Mouse (Mus musculus) thymus, postnatal 4 days (tissue): ENCODE results near the gene Vps72.
"Not testable (repeated sequence)": the region's sequence is repeated elsewhere in the genome, so short reads cannot be mapped to it uniquely, and the experiment has no call there.

Experiments
- DNase-seq: peaks from one replicate; pipeline ENCODE4 v3.0.0; 2021

Vps72 gene

DNA sequence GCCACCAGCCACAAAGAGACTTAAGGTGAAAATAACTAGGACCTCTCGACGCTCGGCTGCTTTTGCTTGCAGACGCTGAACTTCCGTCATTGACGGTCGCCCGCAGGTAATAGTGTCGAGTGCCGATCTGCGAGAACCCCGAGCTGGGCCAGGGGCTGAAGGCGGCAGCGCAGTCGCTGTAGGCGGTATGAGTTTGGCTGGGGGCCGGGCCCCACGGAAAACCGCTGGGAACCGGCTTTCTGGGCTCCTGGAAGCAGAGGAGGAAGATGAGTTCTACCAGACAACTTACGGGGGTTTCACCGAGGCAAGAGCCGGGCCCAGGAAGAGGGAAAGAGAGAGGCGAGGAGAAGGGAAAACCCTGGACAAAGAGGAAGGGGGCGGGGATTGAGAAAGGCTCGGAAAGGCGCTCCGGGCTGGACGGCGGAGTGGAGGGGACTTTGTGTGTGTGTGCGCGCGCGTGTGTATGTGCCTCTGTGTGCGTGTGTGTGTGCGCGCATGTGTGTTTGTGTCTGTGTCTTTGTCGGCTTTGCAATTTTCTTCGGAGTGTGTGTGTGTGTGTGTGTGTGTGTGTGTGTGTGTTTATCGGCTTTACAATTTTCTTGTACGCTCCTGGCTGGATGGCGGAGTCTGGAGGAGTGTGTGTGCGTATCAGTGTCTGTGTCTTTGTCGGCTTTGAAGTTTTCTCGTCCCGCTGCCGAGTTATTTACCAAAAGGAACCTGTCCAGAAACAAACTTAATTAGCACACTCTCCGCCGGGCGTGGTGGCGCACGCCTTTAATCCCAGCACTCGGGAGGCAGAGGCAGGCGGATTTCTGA, at the start of gene Vps72:
Gene Vps72 (plus strand): TSS at position 112 of the 816 bp plus-strand sequence.
- peak; percentile 89 for DNase-seq

DNA sequence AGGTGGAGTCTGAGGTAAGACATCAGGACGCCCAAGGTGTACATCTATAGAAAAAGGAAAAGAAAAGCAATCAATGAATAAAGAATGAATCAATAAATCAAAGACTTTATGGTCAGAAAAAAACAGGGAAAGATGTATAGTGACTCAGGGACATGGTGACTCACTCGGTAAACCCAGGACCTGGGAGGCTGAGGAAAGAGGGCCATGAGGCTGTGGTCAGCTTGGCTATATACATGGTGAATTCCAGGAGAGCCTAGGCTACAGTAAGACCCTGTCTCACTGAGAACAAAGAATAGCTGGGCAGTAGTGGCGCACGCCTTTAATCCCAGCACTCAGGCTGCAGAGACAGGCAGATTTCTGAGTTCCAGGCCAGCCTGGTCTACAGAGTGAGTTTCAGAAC, 47.1 kb upstream of the Vps72 start:
- DNase-seq: no peak

DNA sequence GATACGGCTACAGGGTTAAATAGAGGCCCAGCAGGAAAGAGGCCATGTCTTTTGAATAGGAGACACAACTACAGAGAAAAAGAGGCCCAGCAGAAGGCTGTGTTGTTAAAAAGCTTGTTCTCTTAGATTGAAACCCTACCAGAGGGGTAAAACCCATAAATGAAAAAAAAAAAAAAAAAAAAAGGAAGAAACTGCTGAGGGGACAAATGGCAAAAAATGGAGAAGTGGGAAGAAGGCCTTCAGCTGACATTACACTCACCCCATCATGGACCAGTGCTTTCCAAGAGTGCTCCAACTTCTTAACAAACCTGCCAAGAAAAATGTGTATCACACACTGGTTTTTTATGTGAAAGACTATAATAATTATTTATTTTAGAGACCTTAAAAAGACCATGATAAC, 45.3 kb upstream of the Vps72 start:
- no peak for DNase-seq

DNA sequence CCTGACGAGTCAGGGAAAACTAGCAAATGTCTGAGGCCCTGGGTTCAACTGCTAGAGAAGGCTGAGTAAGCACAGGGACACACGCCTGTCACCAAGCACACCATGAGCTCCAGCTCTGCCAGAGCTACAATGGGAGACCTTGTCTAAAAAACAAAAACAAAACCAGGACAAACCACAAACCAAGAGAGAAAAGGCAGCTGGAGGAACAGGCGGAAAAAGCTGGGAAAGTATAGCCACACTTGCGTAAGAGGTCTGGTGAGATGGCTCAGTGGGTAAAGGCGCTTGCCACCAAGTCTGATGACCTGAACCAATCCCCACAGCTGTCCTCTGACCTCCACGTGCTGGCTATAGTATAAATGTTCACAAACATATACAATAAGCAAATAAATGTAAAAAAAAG, 44.7 kb upstream of the Vps72 start:
- DNase-seq: no peak

DNA sequence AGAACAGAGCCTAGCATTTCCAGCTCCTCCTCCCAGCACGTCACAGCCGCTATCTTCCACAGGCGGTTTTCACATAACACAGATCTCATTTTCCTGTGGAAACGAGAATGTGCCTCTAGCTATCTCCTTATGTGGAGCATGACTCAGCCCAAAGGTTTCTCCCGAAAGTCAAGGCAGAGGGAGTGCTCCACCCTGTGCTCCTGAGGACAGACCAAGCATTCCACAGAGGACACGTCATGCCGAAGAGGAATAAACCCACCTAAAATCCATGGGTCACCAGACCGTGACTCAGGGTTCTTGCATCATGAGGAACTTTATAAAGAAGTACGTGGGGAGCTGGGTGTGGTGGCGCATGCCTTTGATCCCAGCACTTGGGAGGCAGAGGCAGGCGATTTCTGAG, 44.3 kb upstream of the Vps72 start:
- no peak for DNase-seq

DNA sequence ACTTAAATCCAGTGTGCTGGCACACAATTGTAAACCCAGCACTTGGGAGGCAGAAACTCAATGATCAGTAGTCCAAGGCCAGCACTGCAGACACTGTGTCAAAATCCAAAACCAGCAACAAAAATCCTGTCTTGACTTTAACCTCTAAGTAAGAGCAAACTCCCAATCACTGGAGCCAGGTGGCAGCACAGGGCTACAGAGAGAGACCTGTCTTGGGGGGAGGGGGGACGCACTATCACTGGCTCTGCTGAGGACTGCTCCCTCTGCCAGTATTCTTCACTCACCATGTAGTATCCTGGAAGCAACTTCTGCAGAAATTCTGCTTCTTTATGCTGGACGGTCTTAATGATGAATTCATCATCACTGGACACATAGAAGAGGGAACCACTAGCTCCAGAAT, 39.2 kb upstream of the Vps72 start:
- DNase-seq: peak; percentile 45

DNA sequence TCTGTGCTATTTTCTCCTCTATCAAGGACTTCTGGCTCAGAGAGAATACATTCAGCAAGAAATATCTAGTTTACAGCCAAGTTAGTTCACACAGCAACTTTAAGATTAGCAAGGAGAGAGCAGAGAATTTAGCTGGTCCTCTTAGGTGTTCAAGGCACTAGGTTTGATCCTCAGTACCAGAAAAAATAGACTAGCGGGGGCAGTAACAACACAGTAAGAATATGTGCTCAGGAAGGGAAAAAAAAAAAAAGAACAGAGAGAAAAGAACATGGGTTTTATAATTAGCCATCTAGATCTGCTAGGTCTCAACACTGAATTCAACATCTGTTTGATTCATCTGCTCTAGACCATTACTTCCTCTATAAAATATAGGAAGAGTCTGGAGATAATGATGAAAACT, 22.8 kb upstream of the Vps72 start:
- no peak for DNase-seq

DNA sequence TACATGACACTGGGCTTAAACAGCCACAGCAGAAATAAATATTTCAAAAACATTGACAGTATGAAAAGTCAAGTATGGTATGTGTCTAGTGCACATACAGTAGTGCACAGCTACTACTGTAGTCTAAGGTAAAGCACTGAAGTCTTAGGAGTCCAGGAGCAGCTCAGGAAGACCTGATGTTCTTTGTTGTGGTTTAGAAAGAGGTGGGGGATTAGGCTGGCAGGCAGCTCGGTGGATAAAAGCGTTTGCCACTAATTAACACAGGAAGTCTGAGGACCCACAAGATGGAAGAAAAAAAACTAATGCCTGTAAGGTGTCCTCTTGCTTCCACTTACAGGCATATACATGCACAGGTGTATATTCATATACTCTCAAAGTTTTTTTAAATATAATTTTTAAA, 10.0 kb upstream of the Vps72 start:
- no peak for DNase-seq

DNA sequence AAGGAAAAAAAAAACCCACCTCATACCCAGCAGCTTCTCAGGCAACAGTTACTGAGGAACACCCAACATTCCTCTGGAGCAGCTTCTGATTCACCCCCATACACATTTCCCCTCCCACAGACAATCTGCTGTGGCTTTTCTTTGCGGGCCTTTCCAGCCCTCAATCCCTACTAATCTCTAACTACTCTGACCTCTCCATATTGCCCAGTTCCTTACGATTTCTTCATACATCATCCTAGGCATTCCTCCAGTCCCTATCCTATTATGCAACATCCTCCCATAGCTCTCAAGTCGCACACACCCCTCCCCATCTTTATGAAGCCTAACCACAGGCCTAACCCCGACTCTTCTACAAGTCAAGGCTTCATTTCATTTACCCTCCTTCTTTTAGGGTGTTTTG, 5.7 kb upstream of the Vps72 start:
- DNase-seq: no peak

DNA sequence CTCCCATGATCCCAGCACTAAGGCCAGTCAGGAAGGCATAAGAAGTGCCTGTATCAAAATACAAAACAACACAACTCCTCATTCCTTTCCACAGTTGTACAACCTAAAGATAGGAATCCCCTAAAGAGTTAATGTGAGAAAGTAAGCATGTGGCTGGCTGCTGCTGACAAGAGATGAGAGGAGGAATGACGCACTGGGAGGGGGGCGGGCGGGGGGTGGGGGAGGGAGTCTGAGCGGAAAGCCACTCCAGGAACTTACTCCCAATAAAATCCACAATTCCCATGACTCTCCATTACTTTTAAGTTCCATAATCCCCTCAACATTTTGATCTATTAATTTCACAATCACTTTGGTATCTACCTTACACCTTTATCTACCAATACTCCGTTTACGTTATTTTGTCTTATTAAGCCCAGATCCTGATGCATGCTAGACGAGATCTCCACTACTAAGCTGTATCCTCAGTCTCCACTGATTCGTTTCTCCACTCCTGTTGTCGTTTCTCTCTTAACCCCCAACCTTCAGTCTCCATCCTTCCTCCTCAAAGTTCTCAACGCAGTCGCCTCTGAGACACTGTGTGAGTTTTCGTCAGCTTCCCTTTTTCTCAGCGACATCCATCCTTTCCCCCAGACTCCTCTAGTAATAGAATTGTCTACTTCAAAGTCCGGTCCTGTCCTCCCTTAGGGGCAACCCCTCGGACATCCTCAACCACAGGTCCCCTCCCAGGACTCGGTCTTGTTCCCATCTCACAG, 5.1 kb upstream of the Vps72 start:
- DNase-seq: no peak

DNA sequence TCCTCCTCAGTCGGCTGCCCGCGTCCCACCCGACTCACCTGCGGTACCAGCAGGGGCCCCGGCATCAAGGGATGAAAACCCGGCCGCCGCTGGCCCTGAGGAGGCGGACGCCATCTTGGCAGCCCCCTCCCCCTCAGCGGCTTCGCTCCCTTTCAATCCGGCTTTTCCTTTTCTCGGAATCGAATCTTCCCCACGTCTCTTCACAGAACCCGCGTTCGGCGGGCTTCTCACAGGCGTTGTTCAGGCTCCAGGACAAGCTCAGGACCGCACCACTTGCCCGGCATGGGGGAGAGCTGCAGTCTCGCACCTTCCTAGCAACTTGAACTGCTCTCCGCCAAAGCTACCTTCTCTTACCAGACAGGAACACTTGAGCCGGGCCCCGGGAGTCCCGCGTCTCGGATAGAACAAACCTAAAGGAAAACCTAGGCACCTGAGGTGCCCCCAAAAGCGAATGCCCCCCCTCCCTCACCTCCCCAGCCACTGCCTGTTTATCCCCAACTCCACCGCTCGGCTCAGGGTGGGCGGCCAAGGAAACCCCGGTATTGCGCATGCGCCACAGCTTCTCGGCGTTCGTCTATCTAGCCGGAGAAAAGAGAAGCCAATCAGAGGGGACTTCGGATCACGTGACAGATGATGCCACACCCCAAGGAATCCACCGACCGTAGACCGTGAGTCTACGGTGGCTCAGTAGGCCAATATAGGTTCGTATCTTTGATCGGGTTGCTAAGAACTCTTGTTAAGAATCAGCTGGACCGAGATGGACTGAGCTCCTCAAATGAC, 4.3 kb upstream of the Vps72 start, which contains the start of gene Pip5k1a:
Gene Pip5k1a (minus strand): TSS at position 593 of the 780 bp plus-strand sequence.
- peak; percentile 98 for DNase-seq

DNA sequence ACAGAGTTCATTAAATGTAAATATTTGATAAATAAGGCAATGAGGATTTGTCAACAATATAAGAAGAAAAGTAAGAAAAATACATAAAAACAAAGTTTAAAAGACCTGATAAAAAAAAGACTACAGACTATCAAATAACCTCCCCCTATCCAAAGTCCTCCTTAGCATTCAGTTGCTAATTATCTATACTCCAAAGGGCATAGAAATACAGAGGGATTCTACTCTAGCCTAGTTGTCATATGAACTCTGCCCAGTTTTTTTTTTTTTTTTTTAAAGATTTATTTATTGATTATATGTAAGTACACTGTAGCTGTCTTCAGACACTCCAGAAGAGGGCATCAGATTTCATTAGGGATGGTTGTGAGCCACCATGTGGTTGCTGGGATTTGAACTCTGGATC, 3.5 kb upstream of the Vps72 start:
- DNase-seq: not testable (repeated sequence)

DNA sequence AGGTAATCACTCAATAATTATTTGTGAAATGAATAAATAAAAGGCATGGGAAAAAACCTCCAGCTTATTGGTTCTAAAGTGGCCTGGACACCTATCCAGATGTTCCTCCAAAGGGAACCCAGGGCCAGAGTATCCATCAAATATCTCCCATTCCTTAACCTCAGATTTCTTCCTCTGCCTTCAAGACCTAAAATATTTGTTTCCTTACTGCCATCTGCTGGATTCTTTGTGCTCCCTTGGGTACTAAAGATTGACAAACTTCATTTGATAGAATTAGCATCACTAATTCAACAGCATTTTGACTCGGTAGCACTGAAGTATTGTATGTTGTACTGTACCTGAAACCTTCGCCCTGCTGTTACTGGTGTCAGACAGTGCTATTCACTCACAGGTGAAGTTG, 2.9 kb upstream of the Vps72 start:
- no peak for DNase-seq

DNA sequence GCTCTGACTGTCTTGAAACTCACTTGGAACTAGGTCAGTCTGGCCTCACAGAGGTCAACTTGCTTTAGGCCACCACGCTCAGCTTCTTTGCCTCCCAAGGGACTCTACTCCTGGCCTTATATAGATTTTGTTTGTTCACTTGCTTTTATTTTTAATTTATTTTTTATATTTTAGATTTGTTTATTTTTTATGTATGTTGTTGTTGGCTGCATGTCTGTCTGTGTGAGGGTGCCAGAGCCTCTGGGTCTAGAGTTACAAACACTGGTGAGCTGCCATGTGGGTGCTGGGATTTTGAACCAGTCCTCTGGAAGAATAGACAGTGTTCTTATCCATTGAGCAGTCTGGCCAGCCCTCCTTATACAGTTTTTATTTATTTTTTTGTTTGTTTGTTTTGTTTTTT, 1.9 kb downstream of the Vps72 start:
- DNase-seq: no peak

DNA sequence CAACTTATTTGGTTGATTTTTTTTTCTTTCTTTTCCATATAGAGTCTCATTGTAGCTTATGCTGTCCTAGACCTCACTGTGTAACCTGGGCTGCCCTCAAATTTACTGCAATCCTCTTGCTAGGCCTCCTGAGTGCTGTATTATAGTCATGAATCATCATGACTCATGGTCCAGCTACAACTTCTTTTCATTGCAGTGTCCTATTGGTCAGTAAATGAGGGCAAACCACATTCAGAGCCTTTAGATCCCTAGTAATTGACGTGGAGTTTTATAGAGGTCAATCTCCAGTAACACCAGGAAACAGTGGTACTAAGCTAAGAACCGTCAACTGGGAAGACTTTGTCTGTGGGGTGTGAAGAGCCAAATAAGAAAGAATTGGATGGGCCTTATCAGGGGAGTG, 6.9 kb downstream of the Vps72 start:
- DNase-seq: no peak

DNA sequence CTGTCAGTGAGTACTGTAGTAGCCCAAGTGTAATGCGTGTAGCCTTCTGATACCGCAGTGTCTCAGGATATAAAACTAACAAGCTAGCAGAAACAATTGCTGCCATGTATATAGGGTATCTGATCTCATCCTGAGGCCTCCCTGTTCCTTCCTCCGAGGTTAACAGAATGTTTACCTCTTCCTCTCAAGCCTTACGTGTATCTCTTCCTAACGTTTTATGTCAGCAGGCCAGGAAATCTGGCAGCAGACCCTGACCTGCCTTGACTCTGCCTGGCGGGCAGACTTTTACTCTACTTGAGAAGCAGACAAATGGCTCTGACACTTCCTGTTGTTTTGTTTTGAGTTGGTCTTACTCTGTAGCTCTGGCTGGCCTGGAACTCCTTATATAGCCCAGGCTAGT, 10.8 kb downstream of the Vps72 start:
- no peak for DNase-seq

DNA sequence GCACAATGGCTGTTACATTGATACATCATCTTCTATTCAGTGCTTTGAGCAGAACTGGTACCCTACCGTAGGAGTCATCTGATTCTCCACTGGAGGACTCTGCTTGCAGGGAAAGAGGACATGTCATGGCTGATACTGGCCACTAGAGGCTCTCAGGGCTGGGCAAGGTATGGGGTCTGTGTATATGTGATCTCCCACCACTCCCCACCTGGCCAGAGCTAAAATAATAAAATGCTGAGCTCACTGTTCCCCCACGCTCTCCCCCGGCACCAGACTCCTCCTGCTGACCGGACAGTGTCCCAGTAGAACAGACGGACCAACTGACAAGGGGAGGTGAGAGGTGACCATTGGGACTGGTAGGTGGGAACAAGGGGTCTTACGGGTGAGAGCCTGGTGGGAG, 13.4 kb downstream of the Vps72 start, which contains the start of gene Tmod4:
Gene Tmod4 (plus strand): TSS at position 231 of the 400 bp plus-strand sequence.
- peak; percentile 50 for DNase-seq

DNA sequence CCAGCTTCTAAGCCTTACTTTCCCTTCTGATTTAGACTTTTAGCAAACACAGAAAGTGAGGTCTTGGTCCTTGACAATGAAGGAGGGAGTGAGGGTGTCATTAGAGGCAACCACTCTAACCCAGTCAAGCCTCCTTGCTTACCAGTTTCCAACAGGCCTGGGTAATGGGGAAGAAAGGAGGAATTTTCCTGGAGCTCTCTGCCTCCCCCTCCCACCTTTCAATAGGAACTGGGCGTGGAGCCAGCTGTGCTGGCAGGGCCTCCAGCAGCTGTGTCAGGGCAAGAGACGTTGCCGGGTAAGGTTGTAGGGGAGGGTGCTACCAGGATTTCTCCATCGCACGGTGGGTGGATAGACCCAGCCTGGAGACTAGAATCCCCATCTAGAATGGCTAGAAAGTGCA, 14.2 kb downstream of the Vps72 start:
- no peak for DNase-seq

DNA sequence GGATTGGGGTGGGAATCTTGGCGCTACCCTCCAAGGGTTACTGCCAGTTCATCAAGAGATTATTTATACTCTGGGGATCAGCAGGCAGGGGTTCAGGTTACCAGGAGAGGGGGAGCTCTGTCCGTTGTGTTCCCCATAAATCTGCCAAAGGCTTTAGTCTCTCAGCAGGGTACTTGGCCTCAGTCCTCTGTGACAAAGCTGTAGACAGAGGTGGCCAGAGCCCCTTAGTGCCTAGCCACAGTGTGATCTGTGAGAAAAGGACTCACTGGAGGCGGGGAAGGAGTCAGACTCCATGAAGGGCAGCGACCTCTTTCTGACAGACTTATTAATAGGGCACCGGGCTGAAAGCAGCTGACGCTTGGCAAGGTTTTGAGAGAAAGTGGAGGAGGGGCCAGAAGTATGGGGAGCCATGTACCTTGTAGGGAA, 18.4 kb downstream of the Vps72 start:
- no peak for DNase-seq

DNA sequence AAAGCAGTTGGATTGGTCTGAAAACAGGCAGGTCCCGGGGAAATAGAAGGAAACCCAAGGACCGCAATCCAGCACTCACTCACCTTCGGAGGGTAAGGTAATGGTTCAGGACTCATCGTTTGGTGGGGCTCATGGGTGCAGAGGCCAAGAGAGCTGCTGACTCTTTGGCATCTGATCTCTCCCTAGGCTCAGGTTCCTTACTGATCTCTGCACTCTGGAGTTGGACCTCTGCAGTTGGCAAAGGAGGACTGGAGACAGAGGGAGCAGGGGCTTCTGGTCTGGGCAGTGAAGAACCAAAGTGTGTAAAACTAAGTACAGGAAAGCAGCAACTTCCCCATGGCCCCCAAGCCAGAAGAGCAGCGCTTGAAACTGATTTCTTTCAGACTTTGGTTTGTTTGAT, 19.3 kb downstream of the Vps72 start:
- no peak for DNase-seq

DNA sequence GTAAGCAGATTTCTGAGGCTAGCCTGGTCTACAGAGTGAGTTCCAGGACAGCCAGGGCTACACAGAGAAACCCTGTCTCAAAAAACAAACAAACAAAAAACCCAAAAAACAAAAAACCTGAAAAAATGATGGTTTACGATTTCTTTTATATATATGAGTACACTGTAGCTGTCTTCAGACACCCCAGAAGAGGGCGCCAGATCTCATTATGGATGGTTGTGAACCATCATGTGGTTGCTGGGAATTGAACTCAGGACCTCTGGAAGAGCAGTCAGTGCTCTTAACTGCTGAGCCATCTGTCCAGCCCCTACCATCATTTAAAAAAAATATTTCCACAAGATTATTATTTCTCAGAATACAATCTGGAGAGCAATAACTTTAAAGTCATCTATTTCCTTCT, 21.6 kb downstream of the Vps72 start:
- peak; percentile 39 for DNase-seq

DNA sequence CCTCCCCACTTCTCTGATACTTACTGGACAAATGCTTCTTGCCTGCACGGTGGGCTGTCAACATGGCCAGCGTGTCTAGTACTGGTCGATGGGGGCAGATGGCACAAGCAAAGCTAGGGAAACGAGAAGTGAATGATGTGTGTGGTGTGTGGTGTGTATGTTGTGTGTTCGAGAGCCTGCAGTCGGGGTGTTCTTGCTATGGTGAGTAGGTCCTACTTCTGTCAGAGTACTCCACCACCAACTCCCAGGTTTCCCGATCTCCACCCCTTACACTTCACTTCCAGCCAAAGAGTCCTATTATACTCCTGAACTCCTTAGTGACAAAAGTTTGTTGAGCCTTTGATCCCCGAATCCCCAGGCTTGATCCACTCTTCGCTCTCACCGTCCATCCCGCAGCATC, 22.4 kb downstream of the Vps72 start:
- peak; percentile 23 for DNase-seq

DNA sequence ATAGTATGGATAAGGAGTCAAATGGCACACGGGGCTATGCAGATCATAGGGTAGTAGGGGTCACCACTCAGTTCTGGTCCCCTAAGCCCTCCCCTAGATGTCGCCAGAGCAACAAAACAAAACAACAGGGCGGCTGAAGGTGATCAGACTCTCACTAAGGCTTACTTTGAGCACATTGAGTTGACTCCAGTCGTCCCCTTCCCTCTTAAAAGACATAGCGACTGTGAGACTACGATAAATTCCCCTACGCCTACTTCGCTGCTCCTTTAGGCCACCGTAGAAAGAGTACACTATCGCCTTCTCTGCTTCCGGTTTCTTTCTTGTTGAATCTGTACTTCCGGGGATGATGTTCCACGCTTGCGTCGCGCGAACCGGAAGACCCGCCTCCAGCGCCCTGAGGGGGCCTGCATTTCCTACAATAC, 22.9 kb downstream of the Vps72 start, which contains the start of the genes Scnm1 and Lysmd1:
Gene Scnm1 (minus strand): TSS at position 332 of the 422 bp plus-strand sequence.
Gene Lysmd1 (plus strand): TSS at position 409 of the 422 bp plus-strand sequence.
- peak; percentile 89 for DNase-seq
